Mouse (Mus musculus): ENCODE measurements around the gene Hoxb4. TPM values are rescaled to one million over a fixed set of nuclear protein-coding genes. Genes with fewer than 3 reads are reported as not detected.
A peak's percentile ranks its signal among the peaks of the same experiment; 100 is the strongest.

Hoxb4 gene
- polyA plus RNA-seq, 1 experiment from 2014 or later: 4.1 TPM

DNA sequence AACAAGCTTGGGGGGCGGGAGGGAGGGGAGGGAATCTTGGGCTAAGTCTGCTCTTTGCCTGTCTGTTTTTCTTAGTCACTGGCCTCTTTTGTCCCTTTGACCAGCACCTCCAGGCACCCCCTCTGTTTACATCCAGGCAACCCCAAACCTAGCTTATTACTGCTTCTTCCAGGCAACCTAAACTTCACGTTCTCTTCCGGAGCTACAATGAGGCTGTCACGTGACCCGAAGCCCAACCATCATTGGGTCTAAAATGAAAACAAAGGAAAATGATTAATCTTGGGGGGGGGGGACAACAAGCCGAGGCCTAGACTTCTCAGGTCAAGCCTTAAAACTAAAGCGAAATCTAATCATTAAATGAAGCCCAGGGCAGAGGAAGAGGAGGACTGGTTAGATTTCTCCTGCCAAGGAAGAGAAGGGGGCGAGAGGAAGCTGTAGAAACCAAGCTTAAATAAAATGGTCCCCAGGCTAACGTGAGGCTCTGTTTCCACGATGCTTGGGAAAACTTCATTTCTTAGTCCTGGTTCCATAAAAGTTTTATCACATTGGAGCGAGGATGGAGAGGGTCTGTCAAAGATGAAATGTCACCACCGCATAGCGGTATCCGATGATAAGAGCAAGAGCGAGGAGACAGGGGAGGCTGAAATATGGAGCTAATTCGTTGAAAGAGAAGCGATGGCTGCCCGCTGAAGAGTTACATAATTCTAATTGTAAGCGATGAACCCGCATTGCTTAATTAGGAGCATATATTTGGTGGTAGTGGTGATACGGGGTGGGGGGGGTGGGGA, 30.3 kb downstream of the Hoxb4 start:
- H3K27ac ChIP-seq (ENCODE audit: low read depth, low read length): peak overlapping the region; percentile 100
- peak overlapping the region; percentile 46 for H3K4me2 ChIP-seq (ENCODE audit: low read depth, low read length)
- peaks cover 25% of the 10 kb centered on the region for H3K36me3 ChIP-seq (ENCODE audit: control insufficient read depth, insufficient read depth, low read length)
- H3K4me3 ChIP-seq (ENCODE audit: low read depth, low read length): peak overlapping the region; percentile 20
- H3K9ac ChIP-seq (replicated peaks; ENCODE audit: low read depth, low read length): peak overlapping the region; percentile 58
- H3K9me3 ChIP-seq (ENCODE audit: control insufficient read depth, low read length): no peaks in the 10 kb centered on the region
- no peaks in the 10 kb centered on the region for H3K27me3 ChIP-seq (ENCODE audit: control insufficient read depth, insufficient read depth, low read length)
- 4% methylated on average over 21 of the region's 21 CpGs for WGBS
- no peak for ATAC-seq (ENCODE audit: low read depth)
- peaks cover 74% of the 10 kb centered on the region for H3K4me1 ChIP-seq (ENCODE audit: control insufficient read depth, insufficient read depth, low read length)

DNA sequence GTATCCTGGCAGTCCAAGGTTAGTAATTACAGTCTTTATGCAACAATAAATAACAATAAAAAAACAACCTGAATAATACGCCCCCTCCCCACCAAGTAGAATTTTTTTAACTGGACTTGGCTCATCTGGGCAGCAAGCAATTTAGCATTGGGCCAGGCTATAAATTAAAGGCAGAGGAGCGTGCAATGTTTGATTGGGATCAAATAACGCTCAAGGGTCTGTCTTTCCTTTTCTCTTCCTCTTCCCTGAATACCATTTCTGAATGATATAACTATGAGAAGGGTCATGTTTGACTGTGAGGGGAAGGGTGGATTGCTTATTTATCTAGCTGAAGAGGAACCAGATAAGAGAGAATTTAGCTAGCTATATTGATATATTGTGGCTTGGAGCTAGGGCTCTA, 30.9 kb downstream of the Hoxb4 start:
- peak overlapping the region; percentile 100 for H3K27ac ChIP-seq (ENCODE audit: low read depth, low read length)
- no peaks in the 10 kb centered on the region for H3K27me3 ChIP-seq (ENCODE audit: control insufficient read depth, insufficient read depth, low read length)
- H3K4me1 ChIP-seq (ENCODE audit: control insufficient read depth, insufficient read depth, low read length): peaks cover 68% of the 10 kb centered on the region
- peak overlapping the region; percentile 58 for H3K9ac ChIP-seq (replicated peaks; ENCODE audit: low read depth, low read length)
- H3K4me3 ChIP-seq (ENCODE audit: low read depth, low read length): peak overlapping the region; percentile 20
- peaks cover 25% of the 10 kb centered on the region for H3K36me3 ChIP-seq (ENCODE audit: control insufficient read depth, insufficient read depth, low read length)
- peak overlapping the region; percentile 46 for H3K4me2 ChIP-seq (ENCODE audit: low read depth, low read length)
- no peak for ATAC-seq (ENCODE audit: low read depth)
- 6% methylated on average over 3 of the region's 3 CpGs for WGBS
- no peaks in the 10 kb centered on the region for H3K9me3 ChIP-seq (ENCODE audit: control insufficient read depth, low read length)

DNA sequence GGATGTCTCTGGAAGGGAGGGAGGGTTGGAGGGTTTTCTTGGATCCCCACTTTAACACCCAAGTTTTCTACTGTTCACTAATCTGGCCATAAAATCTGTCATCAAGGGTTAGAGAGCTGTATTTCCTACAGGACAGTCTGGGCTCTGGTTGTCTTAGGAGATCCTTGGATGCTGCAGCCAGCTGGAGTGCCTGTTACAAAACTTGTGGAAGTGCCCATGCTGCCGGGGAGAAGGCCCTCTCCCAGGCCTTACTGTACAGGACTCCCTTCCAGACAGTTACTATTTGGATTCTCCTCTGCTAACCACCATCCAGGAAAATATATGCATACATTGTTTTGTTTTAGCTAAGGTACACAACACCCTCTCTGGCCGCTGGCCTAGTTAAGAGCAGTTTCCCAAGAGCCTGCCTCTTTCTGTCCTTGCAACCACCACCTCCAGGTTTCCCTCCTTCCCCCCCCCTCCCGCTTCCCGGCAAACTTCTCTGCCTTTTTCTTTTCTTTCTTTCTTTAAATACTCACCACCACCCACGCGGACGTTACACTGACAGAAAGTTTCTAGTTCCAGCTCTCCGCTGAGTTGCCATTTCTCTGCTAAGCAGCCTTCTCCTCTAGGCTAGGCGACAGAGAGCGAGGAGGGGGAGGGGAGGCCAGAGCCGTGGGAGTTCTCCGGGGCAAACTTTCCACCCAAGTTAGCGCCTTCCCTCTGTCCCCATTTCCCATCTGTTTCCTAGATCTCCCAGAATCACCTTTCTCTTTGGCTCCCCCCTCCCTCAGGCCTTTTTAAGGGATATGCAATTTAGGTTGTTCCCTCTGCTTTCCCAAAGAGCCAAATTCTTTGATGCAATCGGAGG, 31.6 kb downstream of the Hoxb4 start:
- ATAC-seq (ENCODE audit: low read depth): no peak
- no peaks in the 10 kb centered on the region for H3K9me3 ChIP-seq (ENCODE audit: control insufficient read depth, low read length)
- 3% methylated on average over 14 of the region's 14 CpGs for WGBS
- H3K4me2 ChIP-seq (ENCODE audit: low read depth, low read length): peak overlapping the region; percentile 46
- H3K4me3 ChIP-seq (ENCODE audit: low read depth, low read length): peak overlapping the region; percentile 20; the same call in 1 of the 2 replicates
- H3K27ac ChIP-seq (ENCODE audit: low read depth, low read length): peak overlapping the region; percentile 100
- H3K27me3 ChIP-seq (ENCODE audit: control insufficient read depth, insufficient read depth, low read length): no peaks in the 10 kb centered on the region
- H3K9ac ChIP-seq (replicated peaks; ENCODE audit: low read depth, low read length): peak overlapping the region; percentile 58
- peaks cover 61% of the 10 kb centered on the region for H3K4me1 ChIP-seq (ENCODE audit: control insufficient read depth, insufficient read depth, low read length)
- peaks cover 20% of the 10 kb centered on the region for H3K36me3 ChIP-seq (ENCODE audit: control insufficient read depth, insufficient read depth, low read length)

DNA sequence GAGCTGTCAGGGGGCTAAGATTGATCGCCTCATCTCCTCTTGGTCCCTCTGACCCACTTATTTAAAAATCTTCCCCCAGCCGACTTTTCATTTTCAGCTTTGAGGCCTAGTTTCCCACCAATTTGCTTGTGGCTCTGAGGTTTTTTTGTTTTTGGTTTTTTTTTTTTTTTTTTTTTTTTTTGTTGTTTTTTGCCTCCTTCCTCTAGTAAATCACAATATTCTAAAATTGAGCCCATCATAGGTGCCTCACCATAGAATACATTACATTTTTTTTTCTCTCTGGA, 32.2 kb downstream of the Hoxb4 start, which contains the start of gene Hoxb2:
TSS of gene Hoxb2 (plus strand) at position 185 of the 284 bp plus-strand sequence.
- Histone ChIP-seq H3K27me3 (ENCODE audit: control insufficient read depth, insufficient read depth, low read length) (no peaks in the 10 kb centered on the region), H3K4me2 (ENCODE audit: low read depth, low read length) (peak within 1 kb of the TSS; percentile 97), H3K27ac (ENCODE audit: low read depth, low read length) (peak within 1 kb of the TSS; percentile 100), H3K36me3 (ENCODE audit: control insufficient read depth, insufficient read depth, low read length) (peaks cover 16% of the 10 kb centered on the region), H3K4me1 (ENCODE audit: control insufficient read depth, insufficient read depth, low read length) (peaks cover 55% of the 10 kb centered on the region), H3K9ac (replicated peaks; ENCODE audit: low read depth, low read length) (peak within 1 kb of the TSS; percentile 100), H3K4me3 (ENCODE audit: low read depth, low read length) (peak within 1 kb of the TSS; percentile 91), H3K9me3 (ENCODE audit: control insufficient read depth, low read length) (no peaks in the 10 kb centered on the region)
- no peak for ATAC-seq (ENCODE audit: low read depth)
- WGBS: 6% methylated on average over 2 of the region's 2 CpGs

DNA sequence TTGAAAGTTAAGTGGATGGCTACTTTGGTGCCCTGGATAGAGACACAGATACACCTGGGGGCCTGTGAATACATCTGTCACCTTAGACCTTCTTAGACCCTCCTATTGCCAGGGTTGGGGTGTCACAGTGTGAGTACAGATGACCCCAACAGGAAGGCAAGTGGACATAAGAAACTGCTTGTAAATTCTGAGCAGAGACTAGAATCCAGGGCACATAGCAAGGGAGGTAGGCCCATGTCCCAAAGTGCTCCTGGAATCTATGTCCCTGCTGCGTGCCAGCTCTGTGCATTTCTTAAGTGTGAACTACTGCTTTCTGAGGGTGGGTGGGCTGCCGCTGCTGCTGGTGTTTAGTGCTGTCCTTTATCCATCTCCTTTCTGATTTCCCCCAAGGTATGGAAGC, 32.7 kb downstream of the Hoxb4 start:
- ATAC-seq (ENCODE audit: low read depth): no peak
- Histone ChIP-seq H3K36me3 (ENCODE audit: control insufficient read depth, insufficient read depth, low read length) (peaks cover 11% of the 10 kb centered on the region), H3K4me1 (ENCODE audit: control insufficient read depth, insufficient read depth, low read length) (peaks cover 51% of the 10 kb centered on the region), H3K4me2 (ENCODE audit: low read depth, low read length) (peak overlapping the region; percentile 97), H3K9ac (replicated peaks; ENCODE audit: low read depth, low read length) (peak overlapping the region; percentile 100), H3K9me3 (ENCODE audit: control insufficient read depth, low read length) (no peaks in the 10 kb centered on the region), H3K27me3 (ENCODE audit: control insufficient read depth, insufficient read depth, low read length) (no peaks in the 10 kb centered on the region), H3K27ac (ENCODE audit: low read depth, low read length) (peak overlapping the region; percentile 100), H3K4me3 (ENCODE audit: low read depth, low read length) (peak overlapping the region; percentile 91)
- WGBS: 5% methylated on average over 2 of the region's 2 CpGs

DNA sequence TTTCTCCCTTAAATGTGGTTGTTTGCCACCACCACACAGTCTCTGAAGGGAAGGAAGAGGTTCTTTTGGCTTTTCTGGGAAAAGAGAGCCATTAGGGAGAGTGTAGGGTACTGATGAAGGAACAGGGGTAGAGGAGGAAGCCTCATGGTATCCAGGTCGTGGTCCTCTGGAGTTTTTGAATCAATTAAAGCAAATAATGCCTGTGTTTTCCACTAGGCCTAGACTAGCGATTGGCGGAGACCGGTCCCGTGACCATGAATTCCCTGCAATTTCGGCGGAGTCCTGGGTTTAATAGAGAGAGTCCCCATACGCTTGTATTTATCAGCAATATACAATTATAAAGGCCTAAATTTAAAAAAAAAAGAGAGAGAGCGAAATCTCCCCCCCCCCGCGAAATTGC, 33.2 kb downstream of the Hoxb4 start:
- Histone ChIP-seq H3K27me3 (ENCODE audit: control insufficient read depth, insufficient read depth, low read length) (no peaks in the 10 kb centered on the region), H3K27ac (ENCODE audit: low read depth, low read length) (peak overlapping the region; percentile 100), H3K4me1 (ENCODE audit: control insufficient read depth, insufficient read depth, low read length) (peaks cover 51% of the 10 kb centered on the region), H3K9me3 (ENCODE audit: control insufficient read depth, low read length) (no peaks in the 10 kb centered on the region), H3K4me2 (ENCODE audit: low read depth, low read length) (peak overlapping the region; percentile 97), H3K36me3 (ENCODE audit: control insufficient read depth, insufficient read depth, low read length) (peaks cover 6% of the 10 kb centered on the region), H3K4me3 (ENCODE audit: low read depth, low read length) (peak overlapping the region; percentile 91), H3K9ac (replicated peaks; ENCODE audit: low read depth, low read length) (peak overlapping the region; percentile 100)
- peak; percentile 47; the same call in 1 of the 2 replicates for ATAC-seq (ENCODE audit: low read depth)
- WGBS: 2% methylated on average over 11 of the region's 11 CpGs

DNA sequence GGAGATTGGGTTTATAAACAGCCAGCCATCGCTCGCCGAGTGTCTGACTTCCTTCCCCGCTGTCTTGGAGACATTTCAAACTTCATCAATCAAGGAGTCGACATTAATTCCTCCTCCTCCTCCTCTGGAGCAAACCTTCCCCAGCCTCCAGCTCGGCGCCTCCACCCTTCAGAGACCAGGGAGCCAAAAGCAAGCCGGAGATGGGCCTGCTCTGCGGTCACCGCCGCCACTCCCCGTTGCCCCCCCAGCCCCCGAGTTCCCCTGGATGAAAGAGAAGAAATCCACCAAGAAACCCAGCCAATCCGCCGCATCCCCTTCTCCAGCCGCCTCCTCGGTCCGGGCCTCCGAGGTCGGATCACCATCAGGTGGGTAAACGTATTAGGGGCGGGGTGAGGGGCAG, 33.8 kb downstream of the Hoxb4 start:
- peak overlapping the region; percentile 100 for H3K9ac ChIP-seq (replicated peaks; ENCODE audit: low read depth, low read length)
- peaks cover 48% of the 10 kb centered on the region for H3K4me1 ChIP-seq (ENCODE audit: control insufficient read depth, insufficient read depth, low read length)
- H3K27ac ChIP-seq (ENCODE audit: low read depth, low read length): peak overlapping the region; percentile 100
- 1% methylated on average over 22 of the region's 22 CpGs for WGBS
- ATAC-seq (ENCODE audit: low read depth): 0 out of 2 replicates have a peak, but pooled peaks have one; percentile 39
- peak overlapping the region; percentile 97 for H3K4me2 ChIP-seq (ENCODE audit: low read depth, low read length)
- peaks cover 5% of the 10 kb centered on the region; the same call in 1 of the 2 replicates for H3K36me3 ChIP-seq (ENCODE audit: control insufficient read depth, insufficient read depth, low read length)
- no peaks in the 10 kb centered on the region for H3K9me3 ChIP-seq (ENCODE audit: control insufficient read depth, low read length)
- no peaks in the 10 kb centered on the region for H3K27me3 ChIP-seq (ENCODE audit: control insufficient read depth, insufficient read depth, low read length)
- H3K4me3 ChIP-seq (ENCODE audit: low read depth, low read length): peak overlapping the region; percentile 91

DNA sequence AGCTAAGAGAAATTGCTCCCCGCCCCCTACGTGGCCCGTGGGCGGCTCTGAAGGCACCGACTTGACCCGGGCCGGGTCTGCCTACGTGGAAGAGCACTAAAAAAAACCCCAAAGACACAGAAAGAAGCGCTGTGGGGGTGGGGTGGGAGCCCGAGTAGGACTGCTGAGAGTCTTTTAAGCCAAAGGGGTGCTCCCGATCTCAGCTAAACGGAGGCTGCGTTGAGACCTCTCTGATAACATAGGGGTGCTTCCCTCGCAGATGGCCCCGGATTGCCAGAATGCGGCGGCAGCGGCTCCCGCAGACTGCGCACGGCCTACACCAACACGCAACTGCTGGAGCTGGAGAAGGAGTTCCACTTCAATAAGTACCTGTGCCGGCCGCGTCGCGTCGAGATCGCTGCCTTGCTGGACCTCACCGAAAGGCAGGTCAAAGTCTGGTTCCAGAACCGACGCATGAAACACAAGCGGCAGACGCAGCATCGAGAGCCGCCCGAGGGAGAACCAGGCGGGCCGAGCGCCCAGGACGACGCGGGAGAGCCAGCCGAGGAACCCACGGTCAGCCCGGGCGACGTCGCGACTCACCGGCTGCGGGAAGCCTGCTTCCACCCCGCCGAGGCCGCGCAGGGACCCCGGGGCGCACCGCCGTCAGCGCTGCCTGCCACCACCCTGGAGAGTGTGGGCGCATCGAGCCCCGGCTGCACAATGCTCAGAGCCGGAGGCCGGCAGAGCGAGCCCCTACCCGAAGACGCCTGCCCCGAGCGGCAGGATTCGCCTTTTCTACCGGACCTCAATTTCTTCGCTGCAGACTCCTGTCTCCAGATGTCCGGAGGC, 34.8 kb downstream of the Hoxb4 start:
- H3K36me3 ChIP-seq (ENCODE audit: control insufficient read depth, insufficient read depth, low read length): peaks cover 5% of the 10 kb centered on the region; the same call in 1 of the 2 replicates
- H3K27ac ChIP-seq (ENCODE audit: low read depth, low read length): peak overlapping the region; percentile 100
- peak overlapping the region; percentile 100 for H3K9ac ChIP-seq (replicated peaks; ENCODE audit: low read depth, low read length)
- H3K27me3 ChIP-seq (ENCODE audit: control insufficient read depth, insufficient read depth, low read length): no peaks in the 10 kb centered on the region
- peaks cover 40% of the 10 kb centered on the region for H3K4me1 ChIP-seq (ENCODE audit: control insufficient read depth, insufficient read depth, low read length)
- H3K4me2 ChIP-seq (ENCODE audit: low read depth, low read length): peak overlapping the region; percentile 97
- H3K4me3 ChIP-seq (ENCODE audit: low read depth, low read length): peak overlapping the region; percentile 91
- WGBS: under 1% methylated on average over 51 of the region's 75 CpGs
- no peak for ATAC-seq (ENCODE audit: low read depth)
- H3K9me3 ChIP-seq (ENCODE audit: control insufficient read depth, low read length): no peaks in the 10 kb centered on the region

All from neural tube, embryonic 14.5 days (tissue).